Mouse (Mus musculus) midbrain, embryonic 12.5 days (tissue): ENCODE measurements around the gene Xrcc1. TPM values are rescaled to one million over a fixed set of nuclear protein-coding genes. Genes with fewer than 3 reads are reported as not detected.
A peak's percentile ranks its signal among the peaks of the same experiment; 100 is the strongest.
"Not testable (repeated sequence)": the region's sequence is repeated elsewhere in the genome, so short reads cannot be mapped to it uniquely, and the experiment has no call there.

Experiments used
- ATAC-seq: fragments of 200-750 bp; cut with Nextera tagmentation; 2 replicates; pipeline ENCODE4 v1.8.0; 2017; ENCODE audit warnings: low read depth, moderate TSS enrichment, moderate library complexity; ENCODE audit not compliant: low FRiP score
- H3K27ac ChIP-seq: fragments of 300-500 bp; sonication (generic); replicated peaks from 2 replicates; pipeline ENCODE4 v1.5.1; 2016; ENCODE audit warnings: mild to moderate bottlenecking
- H3K27me3 ChIP-seq: fragments of 300-500 bp; sonication (generic); 2 replicates; pipeline ENCODE4 v1.6.1; 2016; ENCODE audit warnings: mild to moderate bottlenecking
- H3K36me3 ChIP-seq: fragments of 300-500 bp; sonication (generic); 2 replicates; pipeline ENCODE4 v1.6.1; 2016
- H3K4me1 ChIP-seq: fragments of 300-500 bp; sonication (generic); 2 replicates; pipeline ENCODE4 v1.6.1; 2016
- H3K4me2 ChIP-seq: fragments of 300-500 bp; sonication (generic); replicated peaks from 2 replicates; pipeline ENCODE4 v1.6.1; 2016; ENCODE audit warnings: mild to moderate bottlenecking, moderate library complexity
- H3K4me3 ChIP-seq: fragments of 300-500 bp; sonication (generic); 2 replicates; pipeline ENCODE4 v1.5.1; 2016; ENCODE audit warnings: mild to moderate bottlenecking
- H3K9ac ChIP-seq: fragments of 300-500 bp; sonication (generic); replicated peaks from 2 replicates; pipeline ENCODE4 v1.6.1; 2016; ENCODE audit warnings: mild to moderate bottlenecking, moderate library complexity
- H3K9me3 ChIP-seq: fragments of 300-500 bp; sonication (generic); 2 replicates; pipeline ENCODE4 v1.6.1; 2016; ENCODE audit warnings: mild to moderate bottlenecking
- WGBS: fragments of 180-500 bp; shearing (Covaris S2); methylation state at CpG from one replicate; pipeline ENCODE4 v1.1.7; 2016; 5-methylcytosine and 5-hydroxymethylcytosine counted together
- polyA plus RNA-seq: library from polyadenylated mRNA; unstranded; fragments of >200 nt; fragmentation: Nextera tagmentation; extraction: Ambion mirVana; gene quantifications from 2 replicates; pipeline ENCODE4 v1.2.1, GENCODE M21; 2016

Gene Xrcc1
- polyA plus RNA-seq, 1 experiment from 2014 or later: 101 TPM

- peaks cover 64% of the 10 kb centered on the region for H3K36me3 ChIP-seq
- H3K27ac ChIP-seq: no peak within 1 kb of the TSS
- ATAC-seq: no peak
- WGBS: 87% methylated on average over 7 of the region's 7 CpGs
- H3K27me3 ChIP-seq: no peaks in the 10 kb centered on the region
- peaks cover 13% of the 10 kb centered on the region for H3K4me1 ChIP-seq
- H3K9me3 ChIP-seq: no peaks in the 10 kb centered on the region
- no peak within 1 kb of the TSS; the same call in 1 of the 2 replicates for H3K4me2 ChIP-seq
- no peak within 1 kb of the TSS for H3K4me3 ChIP-seq
- H3K9ac ChIP-seq: no peak within 1 kb of the TSS; the same call in 1 of the 2 replicates
These were observed 33.7 kb upstream of the Xrcc1 start, which contains the start of gene AC161166.1 for GRCm38 (mm10) chr7:24512355-24512754. TSS of gene AC161166.1 (minus strand) at chr7:24512455.

DNA sequence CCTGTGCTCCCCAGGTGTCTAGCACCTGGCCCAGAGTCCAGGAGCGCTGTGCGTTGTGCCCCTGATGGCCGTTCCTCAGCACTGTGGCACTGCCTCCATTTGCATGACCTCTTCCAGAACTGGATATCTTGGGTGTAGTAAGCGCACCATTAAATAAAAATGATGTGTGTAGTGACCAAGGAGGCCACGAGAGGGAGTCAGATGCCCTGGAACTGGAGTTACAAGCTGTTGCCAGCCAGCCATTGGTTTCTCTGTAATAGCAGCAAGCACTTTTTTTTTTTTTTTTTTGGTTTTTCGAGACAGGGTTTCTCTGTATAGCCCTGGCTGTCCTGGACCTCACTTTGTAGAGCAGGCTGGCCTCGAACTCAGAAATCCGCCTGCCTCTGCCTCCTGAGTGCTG lies 29.8 kb upstream of the Xrcc1 start:
- peaks cover 72% of the 10 kb centered on the region for H3K36me3 ChIP-seq
- not testable (repeated sequence) for H3K9ac ChIP-seq, ATAC-seq, H3K4me2 ChIP-seq, H3K4me3 ChIP-seq, H3K27me3 ChIP-seq, H3K9me3 ChIP-seq, H3K27ac ChIP-seq, H3K4me1 ChIP-seq
- WGBS: 65% methylated on average over 8 of the region's 8 CpGs

DNA sequence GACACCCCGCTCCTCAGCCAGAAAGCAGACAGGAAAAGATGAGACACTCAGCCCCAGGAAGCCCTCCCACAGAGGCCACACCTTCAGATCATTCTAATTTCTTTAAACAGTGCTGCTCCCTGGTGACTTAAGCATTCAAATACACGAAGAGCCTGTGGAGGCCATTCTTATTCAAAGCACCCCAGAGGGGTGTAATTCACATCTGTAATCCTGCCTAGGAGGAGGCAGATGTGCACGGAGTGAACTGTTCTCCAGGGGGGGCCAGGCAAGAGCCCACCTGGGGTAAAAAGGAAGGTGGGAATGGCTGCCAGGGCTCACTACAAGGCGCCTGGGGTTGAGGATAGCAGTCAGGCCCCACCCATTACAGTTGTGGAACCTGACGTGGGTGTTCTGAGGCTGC lies 29.0 kb upstream of the Xrcc1 start:
- 0 out of 2 replicates have a peak, but pooled peaks cover 2% of the 10 kb centered on the region for H3K4me1 ChIP-seq
- no peak overlapping the region for H3K4me3 ChIP-seq
- 0 out of 2 replicates have a peak overlapping the region, but pooled peaks have one; percentile 10 for H3K27ac ChIP-seq
- peaks cover 65% of the 10 kb centered on the region for H3K36me3 ChIP-seq
- no peaks in the 10 kb centered on the region for H3K9me3 ChIP-seq
- H3K27me3 ChIP-seq: no peaks in the 10 kb centered on the region
- ATAC-seq: no peak
- no peak overlapping the region for H3K9ac ChIP-seq
- H3K4me2 ChIP-seq: no peak overlapping the region
- WGBS: 28% methylated on average over 5 of the region's 5 CpGs

DNA sequence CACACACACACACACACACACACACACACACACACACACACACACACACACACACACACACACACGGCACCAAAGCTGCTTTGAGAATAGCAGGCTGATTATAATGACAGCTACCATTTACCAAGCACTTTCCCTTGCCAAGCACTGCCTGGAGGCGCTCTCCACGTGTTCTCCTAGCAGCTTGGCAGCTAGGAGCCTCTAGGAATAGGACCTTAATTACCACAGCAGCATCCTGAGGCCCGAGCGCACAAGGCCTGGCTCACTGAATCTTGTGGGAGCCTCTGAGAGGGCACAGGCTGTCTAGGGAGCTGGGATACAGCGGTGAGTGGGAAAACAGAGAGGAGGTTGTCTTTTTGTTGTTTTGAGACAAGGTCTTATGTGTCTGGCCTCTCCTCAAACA lies 28.4 kb upstream of the Xrcc1 start:
- no peak overlapping the region for H3K9ac ChIP-seq
- H3K4me2 ChIP-seq: no peak overlapping the region
- 0 out of 2 replicates have a peak overlapping the region, but pooled peaks have one; percentile 1 for H3K27ac ChIP-seq
- H3K4me1 ChIP-seq: 0 out of 2 replicates have a peak, but pooled peaks cover 2% of the 10 kb centered on the region
- no peaks in the 10 kb centered on the region for H3K9me3 ChIP-seq
- H3K36me3 ChIP-seq: peaks cover 59% of the 10 kb centered on the region
- no peak for ATAC-seq
- no peaks in the 10 kb centered on the region for H3K27me3 ChIP-seq
- 66% methylated on average over 6 of the region's 6 CpGs for WGBS
- no peak overlapping the region for H3K4me3 ChIP-seq

- WGBS: 4% methylated on average over 3 of the region's 3 CpGs
- Histone ChIP-seq H3K4me2 (no peak overlapping the region), H3K27me3 (no peaks in the 10 kb centered on the region), H3K9me3 (no peaks in the 10 kb centered on the region), H3K27ac (no peak overlapping the region), H3K36me3 (peaks cover 49% of the 10 kb centered on the region), H3K9ac (no peak overlapping the region), H3K4me3 (no peak overlapping the region), H3K4me1 (0 out of 2 replicates have a peak, but pooled peaks cover 2% of the 10 kb centered on the region)
- no peak for ATAC-seq
These were observed 27.0 kb upstream of the Xrcc1 start for GRCm38 (mm10) chr7:24519130-24519529.

- H3K9me3 ChIP-seq, H3K9ac ChIP-seq, H3K4me1 ChIP-seq, H3K4me2 ChIP-seq, H3K27ac ChIP-seq, H3K27me3 ChIP-seq, ATAC-seq, H3K4me3 ChIP-seq: not testable (repeated sequence)
- WGBS: 90% methylated on average over 10 of the region's 10 CpGs
- H3K36me3 ChIP-seq: peaks cover 40% of the 10 kb centered on the region
These were observed 26.0 kb upstream of the Xrcc1 start for GRCm38 (mm10) chr7:24520054-24520453.

DNA sequence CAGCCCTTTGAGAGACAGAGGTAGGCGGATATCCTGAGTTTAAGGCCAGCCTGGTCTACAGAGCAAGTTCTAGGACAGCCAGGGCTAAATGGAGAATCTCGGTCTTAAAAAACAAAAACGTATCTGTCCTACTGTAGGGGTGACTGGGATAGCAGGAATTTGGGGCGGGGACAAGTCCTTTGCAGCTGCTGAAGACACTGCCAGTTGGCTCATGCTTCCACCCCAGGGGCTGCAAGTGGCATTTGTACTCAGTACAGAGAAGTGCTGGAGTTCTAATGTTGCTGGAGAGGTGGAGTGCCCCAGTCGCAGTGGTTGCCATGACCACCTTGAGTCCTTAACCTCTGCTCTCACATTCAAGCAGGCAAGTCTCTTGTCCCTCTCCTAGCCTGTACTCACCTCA lies 23.3 kb upstream of the Xrcc1 start:
- H3K4me1 ChIP-seq: no peaks in the 10 kb centered on the region
- H3K4me3 ChIP-seq: no peak overlapping the region
- no peak overlapping the region for H3K4me2 ChIP-seq
- WGBS: 63% methylated on average over 5 of the region's 5 CpGs
- H3K9ac ChIP-seq: no peak overlapping the region
- ATAC-seq: no peak
- no peaks in the 10 kb centered on the region for H3K9me3 ChIP-seq
- peaks cover 15% of the 10 kb centered on the region for H3K36me3 ChIP-seq
- no peak overlapping the region for H3K27ac ChIP-seq
- H3K27me3 ChIP-seq: no peaks in the 10 kb centered on the region

DNA sequence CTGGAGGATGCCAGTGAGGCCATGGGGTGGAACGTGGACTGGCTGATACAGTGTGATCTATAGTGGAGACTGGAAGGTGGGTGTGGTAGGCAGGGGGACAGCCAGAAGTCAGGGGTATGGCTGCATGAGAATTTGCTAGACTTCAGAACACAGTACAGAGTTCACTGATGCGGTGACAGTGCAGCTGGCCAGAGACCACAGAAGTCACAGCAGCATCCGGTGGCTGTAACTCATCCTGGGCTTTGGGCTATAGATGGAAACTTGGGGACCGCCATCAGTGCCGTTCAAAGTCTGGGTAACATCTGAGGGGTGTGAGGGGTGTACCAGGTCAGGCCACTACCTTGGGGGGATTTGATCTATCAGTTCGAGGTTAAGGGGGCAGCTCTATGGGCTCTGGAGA lies 22.4 kb upstream of the Xrcc1 start:
- Histone ChIP-seq H3K4me1 (no peaks in the 10 kb centered on the region), H3K9ac (no peak overlapping the region), H3K4me3 (no peak overlapping the region), H3K27me3 (no peaks in the 10 kb centered on the region), H3K4me2 (no peak overlapping the region), H3K27ac (no peak overlapping the region), H3K36me3 (peaks cover 7% of the 10 kb centered on the region), H3K9me3 (no peaks in the 10 kb centered on the region)
- no peak for ATAC-seq
- 83% methylated on average over 6 of the region's 6 CpGs for WGBS

DNA sequence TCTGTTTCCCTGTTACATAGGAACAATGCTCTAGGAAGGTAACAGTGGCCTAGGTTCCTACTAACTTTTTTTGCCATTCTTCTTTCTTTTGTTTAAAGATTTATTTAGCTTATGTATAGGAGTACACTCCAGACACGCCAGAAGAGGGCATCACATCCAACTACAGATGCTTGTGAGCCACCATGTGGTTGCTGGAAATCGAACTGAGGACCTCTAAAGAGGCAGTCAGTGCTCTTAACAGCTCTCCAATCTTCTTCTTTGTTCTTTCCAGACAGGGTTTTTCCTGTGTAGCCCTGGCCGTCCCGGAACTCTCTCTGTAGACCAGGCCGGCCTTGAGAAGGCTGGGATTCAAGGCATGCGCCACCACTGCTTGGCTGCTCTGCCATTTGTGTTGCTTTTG lies 21.1 kb upstream of the Xrcc1 start:
- Histone ChIP-seq H3K9ac (no peak overlapping the region), H3K27ac (no peak overlapping the region), H3K4me1 (peaks cover 9% of the 10 kb centered on the region), H3K4me2 (no peak overlapping the region), H3K4me3 (no peak overlapping the region), H3K27me3 (no peaks in the 10 kb centered on the region), H3K9me3 (no peaks in the 10 kb centered on the region), H3K36me3 (0 out of 2 replicates have a peak, but pooled peaks cover 6% of the 10 kb centered on the region)
- WGBS: 80% methylated on average over 6 of the region's 6 CpGs
- no peak for ATAC-seq

GRCm38 (mm10) chr7:24525686-24526420 lies 20.2 kb upstream of the Xrcc1 start:
- Histone ChIP-seq H3K4me1 (peaks cover 9% of the 10 kb centered on the region), H3K27me3 (no peaks in the 10 kb centered on the region), H3K9me3 (no peaks in the 10 kb centered on the region), H3K9ac (no peak overlapping the region), H3K4me2 (no peak overlapping the region), H3K36me3 (0 out of 2 replicates have a peak, but pooled peaks cover 3% of the 10 kb centered on the region), H3K27ac (no peak overlapping the region), H3K4me3 (no peak overlapping the region)
- WGBS: 86% methylated on average over 12 of the region's 12 CpGs
- ATAC-seq: no peak

DNA sequence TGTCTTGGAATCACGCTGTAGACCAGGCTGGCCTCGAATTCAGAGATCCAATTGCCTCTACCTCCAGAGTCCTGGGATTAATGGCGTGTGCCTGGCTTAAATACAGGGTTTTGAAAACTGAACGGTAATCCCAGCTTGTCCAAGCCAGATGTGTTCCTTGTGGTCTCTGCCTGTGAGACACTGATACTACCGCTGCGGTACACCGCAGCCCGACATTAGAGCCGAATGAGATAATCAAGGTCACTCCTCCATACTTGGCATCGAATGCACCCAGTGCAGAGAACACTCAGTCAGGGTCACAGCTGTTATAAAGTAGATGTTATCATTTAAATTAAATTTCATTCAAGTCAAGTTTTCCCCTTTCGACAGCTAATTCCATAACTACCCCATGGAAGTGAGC lies 17.2 kb upstream of the Xrcc1 start:
- WGBS: 95% methylated on average over 11 of the region's 11 CpGs
- Histone ChIP-seq H3K9ac (no peak overlapping the region), H3K4me3 (no peak overlapping the region), H3K9me3 (no peaks in the 10 kb centered on the region), H3K4me2 (no peak overlapping the region), H3K27ac (no peak overlapping the region), H3K36me3 (peaks cover 10% of the 10 kb centered on the region), H3K4me1 (peaks cover 33% of the 10 kb centered on the region), H3K27me3 (peaks cover 17% of the 10 kb centered on the region)
- ATAC-seq: no peak

DNA sequence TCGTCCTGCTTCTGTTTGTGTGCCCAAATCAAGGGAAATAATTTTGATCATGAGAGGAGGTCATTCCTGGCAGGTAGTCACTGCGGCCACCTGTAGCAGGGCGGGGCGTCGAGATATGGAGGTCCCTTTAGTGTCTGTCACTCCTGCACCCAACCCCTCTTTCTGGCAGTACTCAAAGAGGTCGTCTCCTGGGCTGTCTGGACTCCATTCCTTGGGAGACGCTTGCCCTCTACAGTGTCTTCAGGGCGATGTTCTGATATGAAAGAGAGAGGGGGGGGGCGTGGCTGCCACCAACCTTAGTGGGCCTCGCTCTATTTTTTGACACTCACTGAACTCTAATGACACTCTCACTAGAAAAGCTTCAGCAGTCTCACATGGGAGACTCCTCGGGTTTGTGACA lies 16.5 kb upstream of the Xrcc1 start:
- H3K9me3 ChIP-seq: no peaks in the 10 kb centered on the region
- peak overlapping the region; percentile 88 for H3K9ac ChIP-seq
- WGBS: 64% methylated on average over 11 of the region's 11 CpGs
- no peak for ATAC-seq
- H3K4me3 ChIP-seq: peak overlapping the region; percentile 67
- peaks cover 40% of the 10 kb centered on the region for H3K4me1 ChIP-seq
- peak overlapping the region; percentile 82 for H3K27ac ChIP-seq
- peaks cover 17% of the 10 kb centered on the region for H3K36me3 ChIP-seq
- peaks cover 24% of the 10 kb centered on the region for H3K27me3 ChIP-seq
- peak overlapping the region; percentile 73 for H3K4me2 ChIP-seq
